Mouse (Mus musculus) adrenal gland, postnatal 14 days (tissue): ENCODE data around the gene S100a1. TPM values are rescaled to one million over a fixed set of nuclear protein-coding genes. Genes with fewer than 3 reads are reported as not detected.

Experiments used
- DNase-seq: peaks from one replicate; pipeline ENCODE4 v3.0.0; 2021; ENCODE audit warnings: mixed read lengths
- total RNA-seq: library from RNA; stranded (reverse); gene quantifications from 2 replicates; pipeline ENCODE4 v1.2.3, GENCODE M21; 2021

The S100a1 gene
- total RNA-seq, 1 experiment from 2014 or later: 294 TPM

DNA sequence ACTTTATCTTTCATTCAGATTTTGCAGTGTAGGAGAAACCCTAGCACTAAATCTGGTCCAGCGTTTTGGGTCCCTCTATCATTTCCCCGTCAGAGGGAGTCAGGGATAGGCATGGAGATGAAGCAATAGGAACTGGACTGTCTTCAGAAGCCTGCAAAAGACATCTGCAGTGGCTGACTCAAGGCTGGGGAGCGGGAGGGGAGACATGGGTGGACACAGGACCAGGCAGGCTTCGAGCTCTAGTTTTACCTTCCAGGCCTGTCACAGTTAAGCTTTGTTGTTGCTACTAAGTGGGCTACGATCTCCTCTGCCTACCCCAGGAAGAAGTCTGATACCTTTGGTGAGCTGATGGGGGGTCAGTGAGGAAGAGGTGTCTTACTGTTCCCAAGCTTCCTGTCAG, 1.9 kb downstream of the S100a1 start:
- DNase-seq: no peak

DNA sequence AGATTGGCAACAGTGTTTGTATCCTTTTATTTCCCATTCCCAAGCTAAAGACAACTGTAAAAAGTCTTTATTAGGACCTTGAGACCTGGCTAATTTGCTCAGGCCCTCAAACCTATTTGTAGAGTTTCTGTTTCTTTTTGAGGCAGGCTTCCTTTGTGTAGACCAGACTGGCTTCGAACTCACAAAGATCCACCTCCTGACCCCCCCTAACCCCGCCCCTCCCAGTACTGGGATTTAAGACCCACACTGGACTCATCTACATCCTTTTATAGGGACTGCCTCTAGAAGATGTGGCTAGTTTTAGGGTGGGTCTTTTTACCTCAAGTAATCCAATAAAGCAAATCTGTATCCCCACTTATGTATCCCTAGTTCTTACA, 4.5 kb downstream of the S100a1 start:
- no peak for DNase-seq

DNA sequence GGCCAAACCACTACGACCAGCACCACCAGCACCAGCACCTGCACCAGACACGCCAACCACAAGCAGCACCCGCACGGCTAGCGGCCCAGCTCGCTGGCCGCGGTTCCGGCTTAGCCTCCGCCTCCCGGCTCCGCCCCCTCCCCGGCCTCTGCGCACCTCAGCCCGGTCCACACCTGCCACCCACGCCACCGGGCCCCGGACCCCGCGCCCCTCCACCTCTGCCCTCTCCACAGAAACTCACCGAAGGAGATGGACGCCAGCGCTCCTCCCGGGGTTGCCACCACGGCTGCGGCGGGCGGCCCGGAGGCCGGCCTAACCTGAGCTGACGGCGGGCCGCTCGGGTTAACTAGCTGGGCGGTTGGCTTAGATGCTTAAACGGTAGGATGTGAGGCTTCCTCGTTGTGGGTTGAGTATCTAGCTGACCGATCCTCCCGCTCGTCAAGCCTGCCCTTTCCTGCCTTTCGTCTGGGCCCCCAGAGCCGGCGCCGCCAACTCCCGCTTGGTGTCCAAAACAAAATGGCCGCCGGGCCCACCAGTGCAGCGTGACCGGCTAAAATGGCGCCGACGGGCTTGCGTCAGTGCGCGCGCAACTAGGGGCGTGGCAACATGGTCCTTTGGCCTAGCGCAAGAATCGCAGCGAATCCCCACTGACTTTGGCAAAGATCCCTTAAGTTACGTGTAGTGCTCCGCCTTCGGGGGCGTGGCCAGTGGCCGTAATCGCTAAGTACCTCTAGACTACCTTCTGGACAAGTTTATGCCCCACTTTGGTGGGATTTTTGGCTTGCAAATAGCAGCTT, 5.0 kb downstream of the S100a1 start, which contains the start of gene Chtop:
Gene Chtop (minus strand): TSS at position 549 of the 797 bp plus-strand sequence.
- peak; percentile 100 for DNase-seq

DNA sequence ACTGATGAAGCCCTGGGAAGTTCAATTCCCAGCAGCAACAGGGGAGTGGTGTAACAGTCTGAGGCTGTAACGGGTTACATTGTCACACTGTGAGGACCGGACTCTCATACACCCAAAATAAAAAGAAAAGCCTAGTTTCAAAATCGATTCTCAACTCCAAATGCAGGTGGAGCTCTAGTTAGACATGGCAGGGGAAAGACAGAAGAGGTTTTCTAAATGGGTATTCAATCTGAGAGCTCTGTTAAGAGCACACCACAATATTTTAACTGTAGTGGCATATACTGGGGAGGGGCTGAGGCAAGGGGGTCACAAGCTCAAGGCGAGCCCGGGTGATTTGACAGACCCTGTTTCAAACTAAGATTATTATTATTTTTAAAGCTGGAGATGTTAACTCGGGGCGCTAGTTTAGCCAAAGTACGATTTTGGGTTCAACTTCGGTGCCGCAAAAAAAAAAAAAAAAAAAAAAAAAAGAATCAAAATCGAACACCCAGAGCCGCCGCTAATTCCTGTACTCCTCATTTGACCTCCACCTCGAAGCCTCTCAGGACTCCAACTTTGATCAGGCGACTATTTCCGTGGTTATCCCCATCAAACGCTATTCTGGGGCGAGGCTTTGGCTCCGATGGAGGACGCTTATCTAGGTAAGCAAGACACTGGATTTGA, 5.8 kb downstream of the S100a1 start:
- DNase-seq: no peak

DNA sequence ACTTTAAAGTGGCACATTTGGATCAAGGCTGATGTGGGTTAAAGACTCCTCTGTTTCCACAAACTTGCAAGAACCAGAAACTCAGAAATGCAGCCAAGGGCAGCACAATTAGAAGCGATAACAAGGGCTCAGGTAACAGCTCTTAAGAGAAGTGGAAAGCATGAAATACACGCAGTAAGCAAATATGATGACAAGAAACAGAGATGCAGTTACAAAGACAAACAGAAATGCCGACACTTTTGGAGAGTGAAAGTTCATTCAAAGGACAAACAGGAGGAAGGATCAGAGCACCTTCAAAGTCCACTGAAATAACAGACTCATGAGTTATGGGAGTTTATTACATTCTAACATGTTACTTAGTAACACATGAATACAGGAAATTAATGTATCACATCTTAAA, 7.8 kb downstream of the S100a1 start:
- DNase-seq: no peak

DNA sequence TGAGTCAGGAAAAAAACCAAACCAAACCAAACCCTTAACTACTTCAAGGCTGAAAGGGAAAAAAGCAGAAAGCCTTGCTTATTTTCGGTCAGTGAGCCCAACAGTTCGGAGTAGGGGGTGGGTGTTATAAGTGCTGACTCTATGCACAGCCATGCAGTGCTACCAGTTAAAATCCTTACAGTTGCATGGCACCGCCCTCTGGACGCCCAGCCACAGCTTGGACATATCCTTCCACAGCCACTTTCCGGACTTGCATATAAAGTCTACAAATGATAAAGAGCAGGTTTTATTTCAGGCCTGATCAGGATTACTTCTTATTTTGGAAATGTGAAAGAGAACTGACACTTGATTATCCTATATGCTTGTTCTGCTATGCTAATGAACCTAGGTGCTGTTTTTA, 9.0 kb downstream of the S100a1 start:
- DNase-seq: no peak

DNA sequence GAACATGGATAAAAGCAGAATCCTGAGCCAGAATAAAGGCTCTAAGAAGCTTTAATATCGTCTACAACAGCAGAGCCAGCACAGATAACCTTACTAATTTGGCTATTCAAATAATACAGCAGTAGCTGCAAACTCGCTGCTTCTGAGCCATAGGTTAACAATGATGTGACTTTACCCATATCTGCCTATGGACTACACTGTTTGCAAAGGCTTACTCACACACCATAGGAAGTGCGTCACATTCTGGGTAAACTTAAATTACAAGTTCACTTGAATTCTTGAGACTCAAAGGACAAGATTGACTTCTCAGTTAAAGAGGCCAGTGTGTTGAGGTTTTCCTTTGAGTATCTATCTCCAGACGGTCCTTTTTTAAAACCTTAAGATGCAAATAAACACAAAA, 10.7 kb downstream of the S100a1 start:
- DNase-seq: no peak

DNA sequence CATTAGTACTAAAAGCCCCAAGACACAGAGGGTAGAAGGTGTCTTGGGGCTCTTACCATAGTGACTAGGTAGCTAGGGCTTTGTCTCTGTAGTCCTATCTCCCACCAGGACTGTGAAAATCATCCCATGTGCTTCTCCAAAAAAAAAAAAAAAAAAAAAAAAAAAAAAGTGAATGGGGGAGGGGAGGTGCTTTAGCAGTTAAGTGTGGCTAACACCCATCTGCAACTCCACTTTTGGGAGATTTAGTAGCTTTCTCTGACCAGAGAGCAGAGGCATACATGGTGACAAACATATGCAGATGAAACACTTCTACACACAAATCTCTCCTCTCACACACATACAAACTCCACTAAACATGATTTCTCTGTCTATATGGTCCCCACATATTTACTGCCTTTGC, 16.6 kb downstream of the S100a1 start:
- DNase-seq: no peak

DNA sequence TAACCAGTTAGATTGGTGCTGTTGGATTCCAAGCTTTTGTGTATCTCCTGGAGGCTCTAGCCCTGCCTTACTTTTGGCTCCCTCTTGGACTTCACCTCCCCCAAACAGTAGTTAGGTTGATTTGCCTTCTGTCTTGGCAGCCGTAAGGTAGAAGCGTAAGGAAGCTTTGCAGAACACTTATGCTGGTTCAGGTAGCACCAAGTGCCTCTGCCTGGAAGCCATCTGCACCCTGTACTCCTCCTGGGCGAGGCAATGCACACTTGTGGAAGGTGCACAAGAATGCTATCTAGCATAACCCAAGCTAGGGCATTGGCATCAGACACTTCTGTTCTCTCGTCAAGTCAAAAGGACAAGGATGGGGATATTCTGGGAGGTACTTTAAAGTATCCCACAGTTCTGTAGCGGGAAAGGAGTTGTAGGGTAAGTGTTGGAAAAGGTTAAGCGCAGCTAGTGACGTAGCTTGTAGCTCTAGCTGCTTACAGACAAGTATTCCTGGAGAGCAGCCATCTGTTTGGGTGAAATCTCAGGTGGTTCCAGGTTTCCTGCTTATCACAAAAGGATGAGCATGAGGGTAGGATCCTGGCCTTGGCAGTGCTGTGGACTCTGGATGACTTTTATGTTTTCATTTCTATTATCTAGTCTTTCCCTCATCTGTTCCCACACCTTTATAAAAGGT, 18.2 kb downstream of the S100a1 start:
- no peak for DNase-seq

DNA sequence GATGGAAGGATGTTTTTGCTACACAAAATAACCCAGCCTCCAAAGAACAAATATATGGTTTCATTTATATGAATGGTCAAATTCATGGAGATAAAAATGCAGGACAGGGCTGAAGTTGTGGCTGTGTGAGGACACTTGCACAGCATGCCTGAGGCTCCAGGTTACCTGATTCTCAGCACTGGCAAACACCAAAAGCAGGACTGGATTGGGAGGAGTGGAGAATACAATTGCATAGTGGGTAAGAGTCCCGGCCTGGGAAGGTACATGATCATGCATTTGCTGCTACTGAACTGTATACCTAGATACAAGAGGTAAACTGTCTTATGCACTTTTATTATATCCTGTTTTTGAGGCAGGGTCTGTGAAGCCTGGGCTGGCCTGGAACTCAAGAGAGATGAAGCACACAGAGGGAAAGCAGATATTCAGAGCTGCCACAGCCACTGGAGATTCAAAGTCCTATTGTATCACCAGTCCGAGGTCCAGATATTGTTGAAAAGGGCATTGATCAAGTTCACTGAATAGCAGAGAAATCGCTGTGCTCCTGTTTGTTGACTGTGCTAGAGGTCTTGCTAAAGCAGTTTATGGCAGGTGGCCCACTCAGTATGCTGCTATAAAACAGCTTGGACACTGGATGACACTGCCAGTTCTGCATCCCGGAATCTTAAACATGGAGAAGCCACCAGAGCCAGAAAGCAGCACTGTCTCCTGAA, 20.2 kb downstream of the S100a1 start:
- no peak for DNase-seq

DNA sequence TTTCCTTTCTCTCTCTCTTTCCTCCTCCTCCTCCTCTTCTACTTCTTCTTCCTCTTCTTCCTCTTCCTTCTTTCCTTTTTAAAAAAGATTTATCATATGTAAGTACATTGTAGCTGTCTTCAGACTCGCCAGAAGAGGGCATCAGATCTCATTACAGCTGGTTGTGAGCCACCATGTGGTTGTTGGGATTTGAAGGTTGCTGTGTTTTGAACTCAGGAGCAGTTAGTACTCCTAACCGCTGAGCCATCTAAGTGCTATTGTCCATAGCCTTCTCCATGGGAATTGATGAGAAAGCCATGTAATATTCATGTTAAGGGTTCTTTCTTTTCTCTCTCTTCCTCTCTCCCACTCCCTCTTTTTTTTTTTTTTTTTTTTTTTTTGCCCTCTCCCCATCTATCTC, 22.8 kb downstream of the S100a1 start:
- peak; percentile 50 for DNase-seq

DNA sequence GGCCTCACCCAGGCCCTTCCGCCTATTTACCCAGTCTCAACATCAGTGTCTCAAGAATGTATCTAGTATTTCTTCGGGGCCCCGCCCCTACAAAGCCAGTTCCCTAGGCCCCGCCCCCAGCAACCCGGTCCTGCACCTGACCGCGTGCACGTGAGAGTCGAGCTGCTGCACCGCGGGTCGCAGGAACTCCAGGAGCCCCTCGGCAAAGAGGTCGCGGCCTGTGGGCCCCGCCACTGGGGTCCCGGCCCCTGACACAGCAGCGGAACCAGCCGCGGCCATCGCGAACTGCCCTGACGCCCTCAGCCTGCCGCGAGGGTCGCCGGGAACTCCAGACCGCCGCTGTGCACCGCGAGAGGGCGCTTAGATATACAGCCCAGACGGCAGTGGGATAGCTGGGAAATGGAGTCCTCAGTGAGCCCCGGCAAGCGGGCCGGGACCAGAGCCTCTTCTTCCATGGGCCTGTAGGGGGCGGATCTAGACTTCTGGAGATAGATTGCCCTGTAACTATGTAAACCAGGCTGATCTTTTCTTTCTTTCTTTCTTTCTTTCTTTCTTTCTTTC, 23.4 kb downstream of the S100a1 start, which contains the start of gene Snapin:
Gene Snapin (minus strand): TSS at position 338 of the 561 bp plus-strand sequence.
- peak; percentile 97 for DNase-seq

DNA sequence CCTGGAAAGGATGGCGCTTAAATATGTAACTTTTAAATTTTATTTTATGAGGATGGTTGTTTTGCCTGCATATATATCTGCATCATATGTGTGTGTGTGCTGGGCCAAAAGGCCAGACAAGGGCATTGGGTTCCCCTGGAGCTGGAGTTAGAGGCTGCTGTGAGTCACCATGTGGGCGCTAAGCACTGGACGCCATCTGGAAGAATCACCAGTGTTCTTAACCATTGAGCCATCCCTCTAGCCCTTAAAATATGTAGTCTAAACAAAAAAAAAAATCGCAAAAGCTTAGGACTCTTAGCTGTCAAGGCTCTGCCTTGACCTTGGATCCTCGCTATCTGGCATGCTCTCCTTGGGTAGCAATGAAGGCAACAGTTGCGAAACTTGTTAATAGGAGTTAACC, 25.6 kb downstream of the S100a1 start:
- DNase-seq: no peak

DNA sequence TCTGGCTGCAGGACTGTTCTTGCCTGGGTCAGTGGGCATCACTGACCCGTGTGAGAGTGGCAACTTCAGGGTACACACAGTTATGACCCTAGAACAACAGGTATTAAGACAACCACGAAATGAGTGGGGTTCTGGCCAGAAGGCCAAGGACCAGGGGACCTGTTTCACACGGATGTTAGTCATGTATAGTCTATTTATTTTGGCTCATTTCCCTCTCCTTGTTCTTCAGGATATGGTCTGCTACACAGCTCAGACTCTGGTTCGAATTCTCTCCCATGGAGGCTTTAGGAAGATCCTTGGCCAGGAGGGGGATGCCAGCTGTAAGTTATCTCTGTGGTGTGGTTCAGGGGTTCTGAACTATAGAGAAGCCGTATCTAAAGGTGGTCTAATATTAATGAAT, 27.2 kb downstream of the S100a1 start:
- DNase-seq: no peak

DNA sequence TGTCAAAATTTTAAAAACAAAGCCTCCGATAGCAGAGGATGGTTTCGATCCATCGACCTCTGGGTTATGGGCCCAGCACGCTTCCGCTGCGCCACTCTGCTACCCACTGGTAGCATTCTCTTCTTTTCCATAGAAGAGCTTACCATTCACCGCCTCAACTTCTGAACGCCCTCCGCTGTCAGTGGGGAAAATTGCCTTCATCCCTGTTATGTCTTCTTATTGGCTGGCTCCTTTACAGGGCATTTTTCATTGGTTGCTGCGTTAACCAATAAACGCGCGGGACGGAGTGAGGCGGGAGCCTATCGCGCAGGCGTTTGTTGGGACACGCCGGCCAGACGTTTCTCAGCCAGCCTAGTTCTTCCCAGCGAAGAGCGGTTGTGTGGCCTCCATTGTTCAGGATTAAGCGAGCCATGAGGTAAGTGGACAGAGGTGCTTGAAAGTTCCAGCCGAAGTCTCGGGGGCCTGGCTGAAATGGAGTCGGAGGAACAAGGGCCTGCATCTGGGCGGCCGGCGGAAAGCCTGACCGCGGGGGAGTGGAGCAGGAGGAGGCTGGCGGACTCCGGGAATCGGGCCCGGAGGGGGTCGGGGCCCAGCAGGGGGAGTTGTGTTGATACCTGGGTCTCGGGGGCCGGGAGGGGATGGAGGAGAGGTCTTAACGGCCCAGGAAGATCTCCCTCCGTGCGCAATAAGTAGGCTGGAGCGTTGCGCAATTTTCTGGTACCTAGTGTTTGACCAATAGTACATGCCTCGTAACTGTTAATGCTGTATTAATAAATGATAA, 38.2 kb downstream of the S100a1 start, which contains the start of gene Ilf2:
Gene Ilf2 (plus strand): TSS at position 296 of the 781 bp plus-strand sequence.
- DNase-seq: peak; percentile 96

DNA sequence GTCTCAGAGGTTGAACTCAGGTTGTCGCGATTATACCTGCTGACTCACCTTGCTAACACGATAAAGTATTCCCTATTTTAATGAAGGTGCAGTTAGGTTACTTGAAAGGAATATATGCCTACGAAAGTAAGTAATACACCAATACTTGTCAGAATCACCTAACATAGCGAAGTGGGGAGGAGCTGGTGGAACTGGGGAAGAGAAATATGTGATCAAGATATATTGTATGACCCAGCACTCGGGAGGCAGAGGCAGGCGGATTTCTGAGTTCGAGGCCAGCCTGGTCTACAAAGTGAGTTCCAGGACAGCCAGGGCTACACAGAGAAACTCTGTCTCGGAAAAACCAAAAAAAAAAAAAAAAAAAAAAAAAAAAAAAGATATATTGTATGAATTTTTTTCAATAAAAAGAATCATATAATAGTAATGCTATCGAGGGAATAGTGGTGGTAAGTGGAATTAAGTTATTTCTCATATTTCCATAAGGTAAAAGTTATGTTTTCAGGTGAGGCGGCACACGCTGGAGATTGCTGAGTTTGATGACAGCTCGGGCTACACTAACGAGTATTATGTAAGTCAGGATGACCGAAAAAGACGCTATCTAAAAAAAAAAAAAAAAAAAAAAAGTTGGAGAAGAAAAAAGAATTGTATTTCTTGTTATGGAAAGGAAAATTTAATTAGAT, 38.9 kb downstream of the S100a1 start:
- no peak for DNase-seq

DNA sequence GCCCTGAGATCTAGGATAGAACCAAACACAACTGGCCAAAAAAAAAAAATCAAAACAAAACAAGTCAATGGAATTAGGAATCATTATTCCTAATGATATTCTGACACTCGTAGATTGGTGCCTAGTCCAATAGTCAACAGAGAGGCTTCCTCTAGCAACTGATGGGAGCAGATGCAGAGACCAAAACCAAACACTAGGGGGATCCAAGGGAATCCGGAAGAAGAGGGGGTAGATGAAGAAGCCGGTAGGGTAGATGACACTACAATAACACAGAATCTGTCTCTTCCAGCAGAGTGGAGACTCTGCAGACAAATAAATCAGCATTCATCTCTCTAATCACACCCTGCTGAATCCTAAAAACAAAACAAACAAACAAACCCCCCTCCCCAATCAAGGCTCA, 42.0 kb downstream of the S100a1 start:
- DNase-seq: peak; percentile 73

DNA sequence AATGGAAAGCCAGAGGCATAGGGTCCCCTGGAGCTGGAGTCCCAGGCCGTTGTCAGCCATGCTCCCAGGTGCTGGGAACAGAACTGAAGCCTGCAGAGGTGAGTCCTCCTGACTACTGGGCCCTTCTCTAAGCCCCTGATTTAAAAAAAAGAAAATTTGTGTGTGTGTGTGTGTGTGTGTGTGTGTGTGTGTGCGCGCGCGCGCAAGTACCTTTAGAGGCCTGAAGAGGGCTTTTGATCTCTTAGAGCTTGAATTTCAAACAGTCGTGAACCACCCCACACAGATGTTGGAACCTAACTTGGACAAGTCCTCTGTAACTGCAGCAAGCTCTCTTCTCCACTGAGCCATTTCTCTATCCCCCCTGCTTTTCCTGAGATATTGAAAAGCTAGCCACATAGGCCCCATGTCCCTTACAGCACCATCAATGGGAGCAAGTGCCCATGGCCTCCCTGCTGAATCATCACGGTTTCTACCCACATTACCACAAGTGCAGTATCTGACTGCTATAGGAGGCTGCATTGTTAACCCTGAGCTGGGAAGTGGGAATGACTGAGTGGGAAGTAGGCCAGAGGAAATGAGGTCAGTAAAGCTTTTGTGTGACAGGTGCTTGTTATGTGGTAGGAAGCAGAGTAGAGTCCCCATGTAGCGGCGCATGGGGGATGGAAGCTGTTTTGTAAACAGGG, 46.4 kb downstream of the S100a1 start:
- no peak for DNase-seq

DNA sequence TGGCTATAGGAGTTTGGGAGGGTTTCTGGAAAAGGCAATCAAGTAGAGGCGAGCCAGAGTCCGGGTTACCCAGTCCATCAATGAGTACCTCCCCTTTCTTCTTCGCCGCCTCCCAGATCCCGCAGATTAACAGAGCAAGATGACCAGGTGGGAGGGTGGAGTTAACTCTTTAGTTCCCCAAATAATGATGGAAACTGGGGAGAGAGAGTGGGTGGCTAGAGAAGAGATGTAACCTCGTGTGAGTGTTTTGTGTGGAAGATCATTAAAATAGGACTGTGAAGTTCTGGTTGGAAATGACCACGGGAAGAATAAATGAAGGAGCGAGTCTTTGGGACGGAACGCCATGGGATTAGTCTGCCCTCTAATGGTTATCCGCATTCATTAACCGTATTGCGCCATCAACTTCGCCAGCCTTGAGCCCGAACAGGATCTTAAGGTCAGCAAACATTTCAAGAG, 47.9 kb downstream of the S100a1 start:
- DNase-seq: peak; percentile 83
